8 mouse cellular contexts compared by ENCODE assay signal in genomic region chr13:6647067-6647991, GRCm38 (mm10). TPM values are rescaled to one million over a fixed set of nuclear protein-coding genes. Genes with fewer than 3 reads are reported as not detected.
A peak's percentile ranks its signal among the peaks of the same experiment; 100 is the strongest.
DNase-seq lines count a peak whose midpoint lies in the region; ATAC-seq and TF ChIP-seq lines count a peak whose summit lies in the region.

No protein-coding gene starts in this region.

- peak overlapping the region; percentile 62 for H3K9ac ChIP-seq in intestine, embryonic 15.5 days

- H3K4me3 ChIP-seq in intestine, embryonic 15.5 days (replicated peaks) = peak overlapping the region; percentile 60
- peak overlapping the region; percentile 66 for H3K4me3 ChIP-seq in limb, embryonic 10.5 days
- peak overlapping the region; percentile 74 for H3K4me3 ChIP-seq in midbrain, embryonic 10.5 days
- peak overlapping the region; percentile 88 for H3K4me3 ChIP-seq in small intestine, adult 2 months (ENCODE audit: low read depth, low read length)

- TF ChIP-seq CTCF in small intestine, adult 2 months (IDR thresholded peaks at IDR 0.05; ENCODE audit: extremely low read depth, insufficient read length, insufficient replicate concordance, low read depth, low read length) = no peak

- no peak for TF ChIP-seq POLR2A in small intestine, adult 2 months (IDR thresholded peaks at IDR 0.05; ENCODE audit: low read depth, low read length)

- ATAC-seq in intestine, embryonic 15.5 days = peak; percentile 69

- no peaks in the 10 kb centered on the region for H3K36me3 ChIP-seq in intestine, embryonic 15.5 days
- H3K36me3 ChIP-seq in limb, embryonic 10.5 days = no peaks in the 10 kb centered on the region
- no peaks in the 10 kb centered on the region for H3K36me3 ChIP-seq in midbrain, embryonic 10.5 days
- 0 out of 2 replicates have a peak, but pooled peaks cover 2% of the 10 kb centered on the region for H3K36me3 ChIP-seq in small intestine, adult 2 months (ENCODE audit: control insufficient read depth, insufficient read depth, low read length)

- peak; percentile 55 to 70 for DNase-seq in left cerebral cortex, adult 18-20 months (ENCODE audit: low spot score in 2 of 2)
- no peak for DNase-seq in left cerebral cortex, adult 11 months (ENCODE audit: low spot score)
- DNase-seq in cerebellum, adult 8-10 months = peak; percentile 76
- DNase-seq in frontal cortex, postnatal 36 days (ENCODE audit: low spot score in 2 of 2) = peak; percentile 59 to 64
- peak; percentile 51 for DNase-seq in limb, embryonic 10.5 days (ENCODE audit: low spot score)
- DNase-seq in midbrain, embryonic 10.5 days (ENCODE audit: low spot score) = peak; percentile 48

- no peaks in the 10 kb centered on the region for H3K9me3 ChIP-seq in intestine, embryonic 15.5 days
- no peaks in the 10 kb centered on the region for H3K9me3 ChIP-seq in limb, embryonic 10.5 days (replicated peaks)
- no peaks in the 10 kb centered on the region for H3K9me3 ChIP-seq in midbrain, embryonic 10.5 days (replicated peaks)

- 1% methylated on average over 39 of the region's 39 CpGs for WGBS in intestine, embryonic 15.5 days
- under 1% methylated on average over 39 of the region's 39 CpGs for WGBS in limb, embryonic 10.5 days
- WGBS in midbrain, embryonic 10.5 days = 1% methylated on average over 39 of the region's 39 CpGs
- WGBS in small intestine, adult 2 months = under 1% methylated on average over 39 of the region's 39 CpGs

- no peaks in the 10 kb centered on the region for H3K27me3 ChIP-seq in intestine, embryonic 15.5 days (replicated peaks)
- peaks cover 26% of the 10 kb centered on the region for H3K27me3 ChIP-seq in limb, embryonic 10.5 days (ENCODE audit: low read depth, poor library complexity, severe bottlenecking)
- peaks cover 24% of the 10 kb centered on the region for H3K27me3 ChIP-seq in midbrain, embryonic 10.5 days (ENCODE audit: low read depth, poor library complexity, severe bottlenecking)
- H3K27me3 ChIP-seq in small intestine, adult 2 months (ENCODE audit: control insufficient read depth, insufficient read depth, low read length) = no peaks in the 10 kb centered on the region

- peaks cover 13% of the 10 kb centered on the region for H3K4me1 ChIP-seq in intestine, embryonic 15.5 days (replicated peaks)
- H3K4me1 ChIP-seq in limb, embryonic 10.5 days = peaks cover 23% of the 10 kb centered on the region
- peaks cover 21% of the 10 kb centered on the region for H3K4me1 ChIP-seq in midbrain, embryonic 10.5 days
- peaks cover 14% of the 10 kb centered on the region for H3K4me1 ChIP-seq in small intestine, adult 2 months (ENCODE audit: control insufficient read depth, insufficient read depth, insufficient read length, low read length)

- H3K27ac ChIP-seq in intestine, embryonic 15.5 days = peak overlapping the region; percentile 58
- 0 out of 2 replicates have a peak overlapping the region, but pooled peaks have one; percentile 31 for H3K27ac ChIP-seq in limb, embryonic 10.5 days
- peak overlapping the region; percentile 28; the same call in 1 of the 2 replicates for H3K27ac ChIP-seq in midbrain, embryonic 10.5 days (replicated peaks)
- H3K27ac ChIP-seq in small intestine, adult 2 months (ENCODE audit: insufficient read depth, low read depth, low read length) = peak overlapping the region; percentile 92

- peak overlapping the region; percentile 98 for H3K4me2 ChIP-seq in intestine, embryonic 15.5 days (replicated peaks)

RNA-seq across cellular contexts. Expression of gene Pfkp, which starts 1.2 kb away (rescaled TPM):
- total RNA-seq in left cerebral cortex, adult 18-20 months (2021) = 100 to 1,000 TPM; 318 to 320 TPM
- polyA plus RNA-seq in intestine, embryonic 15.5 days (2015; fragmentation: Nextera tagmentation; extraction: Ambion mirVana) = 98.5 and 102 TPM in 2 replicates
- polyA plus RNA-seq in limb, embryonic 10.5 days (2016; fragmentation: Nextera tagmentation; extraction: Ambion mirVana) = 5.5 and 5.9 TPM in 2 replicates
- 18.0 and 25.3 TPM in 2 replicates for polyA plus RNA-seq in midbrain, embryonic 10.5 days (2016; fragmentation: Nextera tagmentation; extraction: Ambion mirVana)
- polyA plus RNA-seq in small intestine, adult 2 months (2012; rRNA removed) = 37.4 and 159 TPM in 2 replicates

Comparison
In these comparisons a context has a peak if more than half of its experiments do, and no peak if none do; other contexts are left out.
1. H3K27ac ChIP-seq: peak in every context shown above with its lines; median percentile 92 in small intestine, adult 2 months; 58 in intestine, embryonic 15.5 days; 31 in limb, embryonic 10.5 days; 28 in midbrain, embryonic 10.5 days.